Mouse (Mus musculus) limb, embryonic 11.5 days (tissue): Measurements from ENCODE around the gene Mta2. TPM values are rescaled to one million over a fixed set of nuclear protein-coding genes. Genes with fewer than 3 reads are reported as not detected.

ENCODE experiments used
- ATAC-seq: fragments of 200-750 bp; cut with Nextera tagmentation; 2 replicates; pipeline ENCODE4 v1.8.0; 2017; ENCODE audit warnings: low read depth; ENCODE audit not compliant: insufficient number of reproducible peaks, low FRiP score, low TSS enrichment
- DNase-seq: peaks from one replicate; pipeline ENCODE4 v3.0.0-alpha.2; 2015; ENCODE audit warnings: low spot score
- H3K27ac ChIP-seq: fragments of 300-500 bp; sonication (generic); replicated peaks from 2 replicates; pipeline ENCODE4 v1.5.1; 2014; ENCODE audit warnings: low read depth, mild to moderate bottlenecking, low read length
- H3K27me3 ChIP-seq: fragments of 300-500 bp; sonication (generic); 2 replicates; pipeline ENCODE4 v1.6.1; 2014; ENCODE audit warnings: mild to moderate bottlenecking, low read length, mixed read lengths; ENCODE audit not compliant: control insufficient read depth, insufficient read depth
- H3K36me3 ChIP-seq: fragments of 300-500 bp; sonication (generic); 2 replicates; pipeline ENCODE4 v1.6.1; 2014; ENCODE audit warnings: mild to moderate bottlenecking, low read length, moderate library complexity, mixed read lengths; ENCODE audit not compliant: control insufficient read depth, insufficient read depth
- H3K4me1 ChIP-seq: fragments of 300-500 bp; sonication (generic); 2 replicates; pipeline ENCODE4 v1.6.1; 2014; ENCODE audit warnings: low read length, mixed read lengths; ENCODE audit not compliant: control insufficient read depth, insufficient read depth
- H3K4me2 ChIP-seq: fragments of 300-500 bp; sonication (generic); 2 replicates; pipeline ENCODE4 v1.6.1; 2014; ENCODE audit warnings: low read depth, mild to moderate bottlenecking, moderate library complexity; ENCODE audit not compliant: severe bottlenecking
- H3K4me3 ChIP-seq: fragments of 300-500 bp; sonication (generic); 2 replicates; pipeline ENCODE4 v1.5.1; 2014; ENCODE audit warnings: low read depth, low read length
- H3K9ac ChIP-seq: fragments of 300-500 bp; sonication (generic); 2 replicates; pipeline ENCODE4 v1.6.1; 2014; ENCODE audit warnings: mild to moderate bottlenecking, low read length
- H3K9me3 ChIP-seq: fragments of 300-500 bp; sonication (generic); 2 replicates; pipeline ENCODE4 v1.6.1; 2016; ENCODE audit warnings: low read length; ENCODE audit not compliant: control insufficient read depth
- WGBS: fragments of 180-500 bp; shearing (Covaris S2); extraction: QIAGEN DNeasy Blood & Tissue Kit; methylation state at CpG from one replicate; pipeline ENCODE4 v1.1.7; 2014; 5-methylcytosine and 5-hydroxymethylcytosine counted together
- polyA plus RNA-seq: library from polyadenylated mRNA; unstranded; fragments of >200 nt; fragmentation: Nextera tagmentation; extraction: Ambion mirVana; gene quantifications from 2 replicates; pipeline ENCODE4 v1.2.1, GENCODE M21; 2014

Mta2 gene
- polyA plus RNA-seq, 1 experiment from 2014 or later: 58.5 TPM

- H3K36me3 ChIP-seq: no peaks in the 10 kb centered on the region
- peaks cover 30% of the 10 kb centered on the region for H3K4me1 ChIP-seq
- H3K4me2 ChIP-seq: peak overlapping the region; percentile 20; the same call in 1 of the 2 replicates
- peak overlapping the region; percentile 23; the same call in 1 of the 2 replicates for H3K9ac ChIP-seq
- DNase-seq: peak; percentile 82
- no peaks in the 10 kb centered on the region for H3K9me3 ChIP-seq
- ATAC-seq: no peak
- 26% methylated on average over 12 of the region's 12 CpGs for WGBS
- H3K27me3 ChIP-seq: 0 out of 2 replicates have a peak, but pooled peaks cover 5% of the 10 kb centered on the region
- no peak overlapping the region for H3K4me3 ChIP-seq
- H3K27ac ChIP-seq: no peak overlapping the region
Observed at GRCm38 (mm10) chr19:8992769-8993624, 51.3 kb downstream of the Mta2 start.

- no peak for ATAC-seq
- Histone ChIP-seq H3K27ac (no peak overlapping the region), H3K27me3 (no peaks in the 10 kb centered on the region), H3K4me2 (no peak overlapping the region), H3K4me3 (no peak overlapping the region), H3K9me3 (no peaks in the 10 kb centered on the region), H3K9ac (no peak overlapping the region), H3K4me1 (peaks cover 26% of the 10 kb centered on the region), H3K36me3 (no peaks in the 10 kb centered on the region)
- no peak for DNase-seq
- WGBS: 57% methylated on average over 2 of the region's 2 CpGs
Observed at GRCm38 (mm10) chr19:8993625-8993912, 51.9 kb downstream of the Mta2 start.

DNA sequence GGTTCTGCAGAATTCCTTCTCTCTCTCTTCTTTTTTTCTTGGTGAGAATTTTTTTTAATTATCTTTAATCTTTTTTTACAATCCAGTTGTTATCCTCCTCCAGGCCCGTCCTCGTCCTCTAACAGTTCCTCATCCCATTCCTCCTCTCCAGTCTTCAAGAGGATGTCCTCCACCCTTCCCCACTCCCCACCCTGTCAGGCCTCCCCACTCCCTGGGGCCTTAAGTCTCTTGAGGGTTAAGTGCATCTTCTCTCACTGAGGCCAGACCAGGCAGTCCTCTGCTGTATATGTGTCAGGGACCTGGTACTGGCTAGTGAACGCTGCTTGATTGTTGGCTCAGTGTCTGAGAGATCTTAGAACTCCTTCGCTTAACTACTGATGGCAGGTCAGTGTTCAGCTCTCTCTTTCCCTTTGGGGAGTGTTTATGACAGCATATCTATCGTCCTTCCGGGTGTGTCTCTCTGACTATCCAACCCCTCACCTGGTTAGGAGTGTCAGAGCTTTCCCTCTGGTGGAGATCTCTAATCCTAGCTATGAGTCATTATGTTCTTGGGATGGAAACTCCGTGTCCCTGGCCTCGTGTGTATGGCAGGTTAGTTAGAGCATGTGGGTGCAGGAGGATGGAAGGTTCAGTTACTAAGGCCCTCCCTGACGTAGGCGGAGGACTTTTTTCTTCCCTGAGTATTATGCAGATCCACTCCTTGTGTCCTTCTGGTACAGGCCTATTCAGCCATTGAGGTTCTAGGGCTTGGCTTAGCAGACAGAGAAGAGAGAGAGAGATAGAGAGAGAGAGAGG is 53.3 kb downstream of the Mta2 start:
- WGBS: 85% methylated on average over 10 of the region's 10 CpGs
- ATAC-seq (no peak), DNase-seq (no peak)
- H3K4me1 ChIP-seq: peaks cover 25% of the 10 kb centered on the region
- H3K27me3 ChIP-seq: no peaks in the 10 kb centered on the region
- H3K36me3 ChIP-seq: no peaks in the 10 kb centered on the region
- no peak overlapping the region for H3K4me3 ChIP-seq
- H3K27ac ChIP-seq: no peak overlapping the region
- no peak overlapping the region for H3K9ac ChIP-seq
- no peaks in the 10 kb centered on the region for H3K9me3 ChIP-seq
- H3K4me2 ChIP-seq: no peak overlapping the region

DNA sequence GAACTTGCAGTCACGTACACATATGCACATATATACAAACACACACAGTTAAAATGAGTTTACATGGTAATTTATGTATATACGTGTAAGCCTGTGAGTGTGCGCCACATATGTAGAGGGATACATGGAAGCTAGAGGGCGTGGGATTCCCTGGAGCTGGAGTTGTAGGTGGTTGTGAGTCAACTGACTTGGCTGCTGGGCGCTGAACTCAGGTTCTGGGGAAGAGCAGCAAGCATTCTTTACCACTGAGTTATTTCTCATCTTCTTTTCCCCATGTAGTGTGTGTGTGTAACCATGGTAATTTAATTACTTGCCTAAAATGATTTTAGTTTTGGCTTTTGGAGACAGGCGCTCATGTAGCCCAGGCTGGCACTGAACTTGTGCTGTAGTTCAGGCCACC is 54.9 kb downstream of the Mta2 start:
- peaks cover 20% of the 10 kb centered on the region for H3K4me1 ChIP-seq
- H3K9ac ChIP-seq: no peak overlapping the region
- no peak overlapping the region for H3K4me3 ChIP-seq
- WGBS: 87% methylated on average over 6 of the region's 6 CpGs
- no peaks in the 10 kb centered on the region; the same call in 1 of the 2 replicates for H3K36me3 ChIP-seq
- H3K4me2 ChIP-seq: no peak overlapping the region
- H3K27me3 ChIP-seq: no peaks in the 10 kb centered on the region
- ATAC-seq (no peak), DNase-seq (no peak)
- H3K27ac ChIP-seq: no peak overlapping the region
- no peaks in the 10 kb centered on the region for H3K9me3 ChIP-seq

- H3K27me3 ChIP-seq: no peaks in the 10 kb centered on the region
- H3K4me2 ChIP-seq: no peak overlapping the region
- WGBS: 74% methylated on average over 4 of the region's 4 CpGs
- peaks cover 3% of the 10 kb centered on the region; the same call in 1 of the 2 replicates for H3K36me3 ChIP-seq
- no peak overlapping the region; the same call in 1 of the 2 replicates for H3K9ac ChIP-seq
- H3K9me3 ChIP-seq: no peaks in the 10 kb centered on the region
- ATAC-seq (no peak), DNase-seq (peak; percentile 37)
- H3K4me1 ChIP-seq: peaks cover 11% of the 10 kb centered on the region; the same call in 1 of the 2 replicates
- H3K4me3 ChIP-seq: no peak overlapping the region
- no peak overlapping the region; the same call in 1 of the 2 replicates for H3K27ac ChIP-seq
Observed at GRCm38 (mm10) chr19:8997546-8997945, 55.9 kb downstream of the Mta2 start.

DNA sequence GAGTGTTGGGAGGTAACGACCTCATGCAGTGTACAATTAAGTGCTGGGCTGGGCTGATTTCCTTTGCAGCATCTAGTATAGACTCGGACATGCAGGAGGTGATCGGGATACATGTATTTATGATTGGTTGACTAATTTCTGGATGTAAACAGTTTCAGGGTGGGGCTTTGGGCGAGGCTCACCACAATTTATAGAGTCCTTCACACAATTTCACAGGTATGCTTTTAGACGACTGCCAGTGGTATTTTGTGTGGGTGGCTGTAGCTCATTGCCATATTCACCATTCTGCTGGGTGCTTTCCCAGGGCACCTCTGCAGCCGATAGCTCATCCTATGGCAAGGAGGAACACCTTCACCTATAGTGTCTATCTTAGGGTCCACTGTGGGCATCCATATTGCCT is 56.9 kb downstream of the Mta2 start:
- Histone ChIP-seq H3K4me1 (0 out of 2 replicates have a peak, but pooled peaks cover 2% of the 10 kb centered on the region), H3K9ac (no peak overlapping the region), H3K4me2 (no peak overlapping the region), H3K9me3 (no peaks in the 10 kb centered on the region), H3K4me3 (no peak overlapping the region), H3K36me3 (peaks cover 3% of the 10 kb centered on the region; the same call in 1 of the 2 replicates), H3K27me3 (no peaks in the 10 kb centered on the region), H3K27ac (no peak overlapping the region)
- no peak for DNase-seq
- WGBS: 80% methylated on average over 6 of the region's 6 CpGs
- ATAC-seq: no peak

GRCm38 (mm10) chr19:8999223-8999622 is 57.5 kb downstream of the Mta2 start:
- DNase-seq (no peak), ATAC-seq (no peak)
- Histone ChIP-seq H3K36me3 (peaks cover 3% of the 10 kb centered on the region; the same call in 1 of the 2 replicates), H3K4me2 (no peak overlapping the region), H3K4me3 (no peak overlapping the region), H3K9ac (no peak overlapping the region), H3K27ac (no peak overlapping the region), H3K27me3 (no peaks in the 10 kb centered on the region), H3K4me1 (0 out of 2 replicates have a peak, but pooled peaks cover 2% of the 10 kb centered on the region), H3K9me3 (no peaks in the 10 kb centered on the region)
- WGBS: 90% methylated on average over 4 of the region's 4 CpGs
